Mouse (Mus musculus) lung, postnatal 0 days (tissue): ENCODE measurements at regions not wholly inside any gene's neighbourhood (a gene's known extent, or its start where the extent isn't known, plus 50 kb on each side); places are given as distances from the start of the nearest gene placed in this dataset.

ENCODE experiments used
- CTCF ChIP-seq: IDR thresholded peaks from 2 replicates; pipeline ENCODE4 v1.5.1; 2016; ENCODE audit warnings: antibody characterized with exemption, mild to moderate bottlenecking
- EP300 ChIP-seq: IDR thresholded peaks from 2 replicates; pipeline ENCODE4 v1.6.1; 2016; ENCODE audit warnings: antibody characterized with exemption, mild to moderate bottlenecking, control low read depth

DNA sequence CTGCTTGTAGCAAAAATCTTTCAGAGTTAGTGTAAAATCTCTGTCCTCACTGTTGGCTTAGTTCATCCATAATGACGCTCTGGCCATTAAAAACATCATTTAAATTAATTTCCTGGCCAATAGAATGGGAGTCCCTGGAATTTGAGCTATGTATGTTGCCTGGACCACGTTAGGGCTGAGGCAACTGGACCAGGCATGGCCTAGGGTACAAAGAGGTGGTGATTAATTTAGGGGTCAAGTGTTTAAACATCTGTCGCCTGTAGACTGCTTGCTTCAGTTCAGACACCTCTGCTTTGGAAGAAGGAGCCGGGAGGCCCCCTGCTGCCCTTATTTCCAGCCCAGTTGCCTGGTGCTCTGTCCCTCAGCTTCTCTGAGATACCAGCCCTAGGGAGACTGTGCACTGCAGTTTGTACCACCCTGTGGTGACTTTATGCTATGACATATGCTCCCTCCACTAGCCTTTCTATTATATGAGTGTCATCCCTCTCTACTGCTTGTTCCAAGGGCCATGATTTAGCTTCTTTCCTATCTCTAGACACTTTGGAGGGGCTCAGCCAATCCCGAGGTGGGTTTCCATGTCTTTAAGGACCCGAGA lies 83.5 kb downstream of the En1 start:
- TF ChIP-seq CTCF (peak; percentile 46), EP300 (no peak)
